Comparison of ENCODE assay signal across 8 mouse cellular contexts in the genomic region with DNA sequence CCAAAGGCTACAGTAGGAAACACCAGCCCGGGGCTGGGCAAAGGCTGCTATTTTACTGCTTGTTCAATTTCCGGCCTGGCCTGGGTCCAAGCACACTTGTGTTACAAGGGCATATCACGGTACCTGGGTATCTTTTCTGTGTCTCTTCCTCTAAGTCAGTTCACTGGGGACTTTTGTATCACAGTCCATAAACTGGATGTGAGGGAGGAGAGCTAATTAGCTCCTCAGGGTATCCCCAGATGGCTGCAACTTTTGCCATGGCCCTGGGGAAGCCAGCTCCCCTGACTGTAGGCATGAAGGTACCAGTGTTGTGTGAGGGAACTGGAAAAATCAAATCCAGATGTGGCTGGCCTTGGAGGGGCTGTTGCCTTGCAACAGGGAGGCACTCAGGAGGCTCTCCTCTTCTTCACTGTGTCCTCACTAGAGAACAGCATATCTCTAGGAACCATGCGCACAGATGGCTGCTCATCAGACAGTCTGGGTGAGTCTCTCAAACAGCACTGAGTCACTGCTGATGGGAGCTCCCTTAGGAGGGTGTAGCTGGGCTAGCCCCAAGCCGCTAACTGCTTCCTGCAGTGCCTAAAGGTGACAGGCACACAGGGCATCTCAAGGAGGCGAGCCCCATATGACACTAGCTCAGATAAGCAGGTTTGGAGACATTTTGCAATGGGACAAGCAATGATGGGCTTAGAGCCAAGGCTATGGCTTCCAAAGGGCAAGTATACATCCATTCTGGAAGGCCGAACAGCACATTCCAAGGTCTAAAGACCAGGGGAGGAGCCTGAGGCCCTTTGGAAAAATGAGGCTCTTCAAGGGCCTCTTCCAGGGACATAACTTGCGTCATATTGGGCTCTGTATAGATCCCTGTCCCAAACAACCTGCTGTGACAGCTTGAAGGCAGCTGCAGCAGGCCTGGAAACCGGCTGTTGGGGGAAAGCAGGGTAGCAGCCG. TPM values are rescaled to one million over a fixed set of nuclear protein-coding genes. Genes with fewer than 3 reads are reported as not detected.
DNase-seq lines count a peak whose midpoint lies in the region; ATAC-seq and TF ChIP-seq lines count a peak whose summit lies in the region.

No protein-coding gene starts in this region.

- H3K4me2 ChIP-seq in kidney, embryonic 14.5 days (replicated peaks; ENCODE audit: low read depth, low read length) = no peak overlapping the region
- H3K4me2 ChIP-seq in midbrain, embryonic 16.5 days (ENCODE audit: low read length) = no peak overlapping the region

- WGBS in kidney, embryonic 14.5 days = 51% methylated on average over 10 of the region's 10 CpGs
- WGBS in midbrain, embryonic 16.5 days = 58% methylated on average over 10 of the region's 10 CpGs

- H3K9ac ChIP-seq in kidney, embryonic 14.5 days (ENCODE audit: low read depth, low read length) = no peak overlapping the region
- 0 out of 2 replicates have a peak overlapping the region, but pooled peaks have one; percentile 30 for H3K9ac ChIP-seq in midbrain, embryonic 16.5 days (ENCODE audit: low read depth, low read length)

- peak; percentile 53; the same call in 1 of the 2 replicates for ATAC-seq in kidney, embryonic 14.5 days (ENCODE audit: low FRiP score, low TSS enrichment)
- no peak for ATAC-seq in midbrain, embryonic 16.5 days

- no peak overlapping the region for H3K4me3 ChIP-seq in kidney, embryonic 14.5 days (ENCODE audit: low read length)
- H3K4me3 ChIP-seq in cortical plate, adult 2 months (ENCODE audit: insufficient read depth, low read length) = no peak overlapping the region
- H3K4me3 ChIP-seq in midbrain, embryonic 16.5 days (ENCODE audit: low read depth, low read length) = no peak overlapping the region

- no peak for TF ChIP-seq CTCF in cortical plate, adult 2 months (IDR thresholded peaks at IDR 0.05; ENCODE audit: extremely low read depth, insufficient read depth, low read length)

- peaks cover 3% of the 10 kb centered on the region; the same call in 1 of the 2 replicates for H3K9me3 ChIP-seq in kidney, embryonic 14.5 days (ENCODE audit: control insufficient read depth, low read length)
- no peaks in the 10 kb centered on the region for H3K9me3 ChIP-seq in midbrain, embryonic 16.5 days (replicated peaks; ENCODE audit: control insufficient read depth, low read length, poor library complexity, severe bottlenecking)

- TF ChIP-seq POLR2A in cortical plate, adult 2 months (IDR thresholded peaks at IDR 0.05; ENCODE audit: extremely low read depth, insufficient read depth, low read length) = no peak

- intact Hi-C loops in heart, postnatal 10 days (cut with DNase I) = no loop called here

- peaks cover 28% of the 10 kb centered on the region for H3K4me1 ChIP-seq in kidney, embryonic 14.5 days (ENCODE audit: control insufficient read depth, insufficient read depth, low read length)
- peaks cover 2% of the 10 kb centered on the region for H3K4me1 ChIP-seq in cortical plate, adult 2 months (ENCODE audit: control insufficient read depth, insufficient read depth, low read length)
- H3K4me1 ChIP-seq in midbrain, embryonic 16.5 days (ENCODE audit: control insufficient read depth, insufficient read depth, low read length) = peaks cover 11% of the 10 kb centered on the region

- no peak for DNase-seq in kidney, adult 9 months
- peak; percentile 71 to 72 for DNase-seq in heart, postnatal 10 days
- peak; percentile 75 to 89 for DNase-seq in layer of hippocampus, postnatal 14 days (ENCODE audit: low spot score in 2 of 2)
- no peak for DNase-seq in spleen, postnatal 4 days (ENCODE audit: low spot score in 2 of 2)
- DNase-seq in cerebellum, postnatal 36 days = no peak

- H3K27me3 ChIP-seq in kidney, embryonic 14.5 days (ENCODE audit: control insufficient read depth, insufficient read depth, low read length) = no peaks in the 10 kb centered on the region
- H3K27me3 ChIP-seq in midbrain, embryonic 16.5 days (ENCODE audit: control insufficient read depth, insufficient read depth, low read depth, low read length) = no peaks in the 10 kb centered on the region

- H3K36me3 ChIP-seq in kidney, embryonic 14.5 days (ENCODE audit: control insufficient read depth, insufficient read depth, low read length) = 0 out of 2 replicates have a peak, but pooled peaks cover 4% of the 10 kb centered on the region
- H3K36me3 ChIP-seq in midbrain, embryonic 16.5 days (ENCODE audit: control insufficient read depth, insufficient read depth, low read length) = no peaks in the 10 kb centered on the region

- H3K27ac ChIP-seq in kidney, embryonic 14.5 days (ENCODE audit: low read depth, low read length) = peak overlapping the region; percentile 49; the same call in 1 of the 2 replicates
- peak overlapping the region; percentile 43; the same call in 1 of the 2 replicates for H3K27ac ChIP-seq in cortical plate, adult 2 months (ENCODE audit: insufficient read depth, low read length)
- peak overlapping the region; percentile 68 for H3K27ac ChIP-seq in midbrain, embryonic 16.5 days (ENCODE audit: low read length)

RNA-seq across cellular contexts. Expression of a gene that starts 23.7 kb away (rescaled TPM):
- polyA plus RNA-seq in kidney, embryonic 14.5 days (2014; fragmentation: Nextera tagmentation; extraction: Ambion mirVana) = 16.4 and 18.7 TPM in 2 replicates
- polyA plus RNA-seq in cortical plate, adult 2 months (2012; rRNA removed) = 19.7 and 22.1 TPM in 2 replicates
- total RNA-seq in heart, postnatal 10 days (2021) = 10 to 100 TPM; 12.0 to 12.3 TPM
- 10 to 100 TPM in 1 of 2 experiments, 1 to 10 TPM in 1; 9.5 to 11.3 TPM for total RNA-seq in layer of hippocampus, postnatal 14 days (2021)
- polyA plus RNA-seq in midbrain, embryonic 16.5 days (2015; fragmentation: Nextera tagmentation; extraction: Ambion mirVana) = 10.0 and 10.2 TPM in 2 replicates

RNA-seq across cellular contexts. Expression of a gene that starts 23.8 kb away (rescaled TPM):
- 63.4 and 63.8 TPM in 2 replicates for polyA plus RNA-seq in kidney, embryonic 14.5 days (2014; fragmentation: Nextera tagmentation; extraction: Ambion mirVana)
- 36.2 and 39.3 TPM in 2 replicates for polyA plus RNA-seq in cortical plate, adult 2 months (2012; rRNA removed)
- total RNA-seq in heart, postnatal 10 days (2021) = 10 to 100 TPM; 10.8 to 15.8 TPM
- total RNA-seq in layer of hippocampus, postnatal 14 days (2021) = 10 to 100 TPM; 14.8 to 17.2 TPM
- 20.4 and 20.6 TPM in 2 replicates for polyA plus RNA-seq in midbrain, embryonic 16.5 days (2015; fragmentation: Nextera tagmentation; extraction: Ambion mirVana)

RNA-seq across cellular contexts. Expression of a gene that starts 50.3 kb away (rescaled TPM):
- polyA plus RNA-seq in kidney, embryonic 14.5 days (2014; fragmentation: Nextera tagmentation; extraction: Ambion mirVana) = 1.2 and 1.4 TPM in 2 replicates
- 23.4 and 23.5 TPM in 2 replicates for polyA plus RNA-seq in cortical plate, adult 2 months (2012; rRNA removed)
- 1 to 10 TPM; 4.3 to 4.5 TPM for total RNA-seq in heart, postnatal 10 days (2021)
- total RNA-seq in layer of hippocampus, postnatal 14 days (2021) = 10 to 100 TPM; 18.4 to 21.5 TPM
- polyA plus RNA-seq in midbrain, embryonic 16.5 days (2015; fragmentation: Nextera tagmentation; extraction: Ambion mirVana) = 43.5 and 43.7 TPM in 2 replicates

Comparison
In these comparisons a context has a peak if more than half of its experiments do, and no peak if none do; other contexts are left out.
1. DNase-seq: peak in heart, postnatal 10 days (2 of 2) and layer of hippocampus, postnatal 14 days (2 of 2); none in kidney, adult 9 months (single experiment), spleen, postnatal 4 days (0 of 2) and cerebellum, postnatal 36 days (0 of 2).
2. RNA of a gene that starts 50.3 kb away (polyA plus RNA-seq): 43.5 to 43.7 TPM in midbrain, embryonic 16.5 days and 23.4 to 23.5 TPM in cortical plate, adult 2 months; 1.2 to 1.4 TPM in kidney, embryonic 14.5 days; every median in the first group is over 10 times any median in the second.
3. Peak in every context shown above with its lines, with median percentiles within 50 percentile points of each other: H3K27ac ChIP-seq.